Mouse (Mus musculus) ES-E14 (cell line): ENCODE data around the gene Galnt2.

Experiments
- HCFC1 ChIP-seq: IDR thresholded peaks from 2 replicates; pipeline ENCODE4 v1.6.1; 2012; ENCODE audit warnings: low read length, inconsistent platforms, borderline replicate concordance; ENCODE audit not compliant: insufficient read depth
- ZC3H11A ChIP-seq: IDR thresholded peaks from 2 replicates; pipeline ENCODE4 v1.6.1; 2012; ENCODE audit warnings: low read depth, mild to moderate bottlenecking, inconsistent platforms, low read length, borderline replicate concordance

- no peak for TF ChIP-seq HCFC1
- no peak for TF ChIP-seq ZC3H11A
These were observed 70.9 kb downstream of the Galnt2 start for GRCm38 (mm10) chr8:124301935-124302555.
